ENCODE assay signal across 8 mouse cellular contexts in the genomic region with DNA sequence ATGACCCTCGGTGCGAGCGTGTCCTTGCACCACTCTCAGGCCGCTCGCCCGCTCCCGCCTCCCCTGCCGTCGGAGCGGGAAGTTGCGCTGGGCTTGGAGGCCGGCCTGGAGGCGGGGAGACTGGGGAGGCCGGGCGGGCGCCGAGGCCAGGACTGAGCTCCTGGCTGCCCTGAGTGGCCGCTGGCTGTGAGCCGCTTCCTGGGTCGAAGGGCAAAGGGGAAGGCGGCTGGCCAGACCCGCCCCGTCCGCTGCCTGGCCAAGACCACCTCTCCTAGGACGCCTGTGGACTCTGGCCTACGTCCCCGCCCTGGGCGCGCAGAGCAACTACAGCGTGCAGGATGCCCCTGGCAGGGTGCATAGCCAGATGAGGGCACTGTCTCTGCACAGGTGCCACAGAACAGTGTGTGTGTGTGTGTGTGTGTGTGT. TPM values are rescaled to one million over a fixed set of nuclear protein-coding genes. Genes with fewer than 3 reads are reported as not detected.
A peak's percentile ranks its signal among the peaks of the same experiment; 100 is the strongest.
DNase-seq lines count a peak whose midpoint lies in the region; ATAC-seq and TF ChIP-seq lines count a peak whose summit lies in the region.

No protein-coding gene starts in this region.

- peak overlapping the region; percentile 61 for H3K9ac ChIP-seq in neural tube, embryonic 15.5 days (replicated peaks)

- peak overlapping the region; percentile 77 for H3K4me2 ChIP-seq in neural tube, embryonic 15.5 days

- TF ChIP-seq CTCF in lung, adult 2 months (IDR thresholded peaks at IDR 0.05; ENCODE audit: insufficient read depth, low read length), result no peak

- no peaks in the 10 kb centered on the region; the same call in 1 of the 2 replicates for H3K27me3 ChIP-seq in hindbrain, embryonic 10.5 days (ENCODE audit: insufficient read depth, poor library complexity, severe bottlenecking)
- no peaks in the 10 kb centered on the region; the same call in 1 of the 2 replicates for H3K27me3 ChIP-seq in neural tube, embryonic 15.5 days (replicated peaks)

- TF ChIP-seq POLR2A in lung, adult 2 months (IDR thresholded peaks at IDR 0.05; ENCODE audit: borderline replicate concordance, extremely low read depth, low read depth, low read length), result peak; percentile 39; the same call in 1 of the 2 replicates

- H3K9me3 ChIP-seq in hindbrain, embryonic 10.5 days, result no peaks in the 10 kb centered on the region
- no peaks in the 10 kb centered on the region for H3K9me3 ChIP-seq in neural tube, embryonic 15.5 days (replicated peaks)

- DNase-seq in Muller cell, postnatal 12 days (ENCODE audit: inconsistent ontology term), result peak; percentile 91
- peak; percentile 38 for DNase-seq in cerebellum, adult 8-10 months
- DNase-seq in frontal cortex, adult 2 months (ENCODE audit: extremely low spot score in 1 of 2, low spot score in 1 of 2), result peak; percentile 33 to 46
- peak; percentile 89 for DNase-seq in hindbrain, embryonic 10.5 days (ENCODE audit: low spot score)
- peak; percentile 47 for DNase-seq in layer of hippocampus, adult 9-10 months (ENCODE audit: low spot score)
- DNase-seq in lung, adult 2 months, result peak; percentile 89
- peak; percentile 45 for DNase-seq in urinary bladder, postnatal 10 days (ENCODE audit: low spot score)

- WGBS in hindbrain, embryonic 10.5 days, result under 1% methylated on average over 30 of the region's 30 CpGs
- 3% methylated on average over 30 of the region's 30 CpGs for WGBS in lung, adult 2 months
- 1% methylated on average over 30 of the region's 30 CpGs for WGBS in neural tube, embryonic 15.5 days

- peak overlapping the region; percentile 95 for H3K4me3 ChIP-seq in hindbrain, embryonic 10.5 days
- peak overlapping the region; percentile 81 for H3K4me3 ChIP-seq in lung, adult 2 months (replicated peaks; ENCODE audit: extremely low read depth, low read depth, low read length)
- peak overlapping the region; percentile 66 for H3K4me3 ChIP-seq in neural tube, embryonic 15.5 days (replicated peaks)

- peaks cover 10% of the 10 kb centered on the region for H3K36me3 ChIP-seq in hindbrain, embryonic 10.5 days
- H3K36me3 ChIP-seq in neural tube, embryonic 15.5 days, result no peaks in the 10 kb centered on the region

- ATAC-seq in neural tube, embryonic 15.5 days (ENCODE audit: low FRiP score), result peak; percentile 57

- H3K4me1 ChIP-seq in hindbrain, embryonic 10.5 days (replicated peaks), result peaks cover 80% of the 10 kb centered on the region
- peaks cover 10% of the 10 kb centered on the region for H3K4me1 ChIP-seq in lung, adult 2 months (ENCODE audit: control insufficient read depth, insufficient read depth, low read length)
- peaks cover 57% of the 10 kb centered on the region for H3K4me1 ChIP-seq in neural tube, embryonic 15.5 days

- H3K27ac ChIP-seq in hindbrain, embryonic 10.5 days, result peak overlapping the region; percentile 97
- peak overlapping the region; percentile 87 for H3K27ac ChIP-seq in neural tube, embryonic 15.5 days (replicated peaks)

RNA-seq across cellular contexts. Expression of gene Fignl2, which starts 0.4 kb away (rescaled TPM):
- 1.2 and 1.3 TPM in 2 replicates for polyA plus RNA-seq in frontal cortex, adult 2 months (2012; rRNA removed)
- 1.4 TPM in 2 replicates for polyA plus RNA-seq in hindbrain, embryonic 10.5 days (2016; fragmentation: Nextera tagmentation; extraction: Ambion mirVana)
- 9.3 and 10.6 TPM in 2 replicates for polyA plus RNA-seq in lung, adult 2 months (2012; rRNA removed)
- polyA plus RNA-seq in neural tube, embryonic 15.5 days (2015; fragmentation: Nextera tagmentation; extraction: Ambion mirVana), result 0.20 and 0.22 TPM in 2 replicates

RNA-seq across cellular contexts. Expression of gene Gm47841, which starts 31.5 kb away (rescaled TPM):
- polyA plus RNA-seq in frontal cortex, adult 2 months (2012; rRNA removed), result not detected in 2 replicates
- polyA plus RNA-seq in hindbrain, embryonic 10.5 days (2016; fragmentation: Nextera tagmentation; extraction: Ambion mirVana), result not detected in 2 replicates
- 0.15 and 0.22 TPM in 2 replicates for polyA plus RNA-seq in lung, adult 2 months (2012; rRNA removed)
- polyA plus RNA-seq in neural tube, embryonic 15.5 days (2015; fragmentation: Nextera tagmentation; extraction: Ambion mirVana), result 0.14 TPM in 1 of 2 replicates, not detected in the other

RNA-seq across cellular contexts. Expression of gene Ankrd33, which starts 36.8 kb away (rescaled TPM):
- not detected in 2 replicates for polyA plus RNA-seq in frontal cortex, adult 2 months (2012; rRNA removed)
- polyA plus RNA-seq in hindbrain, embryonic 10.5 days (2016; fragmentation: Nextera tagmentation; extraction: Ambion mirVana), result not detected in 2 replicates
- polyA plus RNA-seq in lung, adult 2 months (2012; rRNA removed), result 0.10 and 0.28 TPM in 2 replicates
- not detected in 2 replicates for polyA plus RNA-seq in neural tube, embryonic 15.5 days (2015; fragmentation: Nextera tagmentation; extraction: Ambion mirVana)

RNA-seq across cellular contexts. Expression of gene Acvrl1, which starts 49.6 kb away (rescaled TPM):
- polyA plus RNA-seq in frontal cortex, adult 2 months (2012; rRNA removed), result 20.7 and 22.4 TPM in 2 replicates
- 8.7 and 10.8 TPM in 2 replicates for polyA plus RNA-seq in hindbrain, embryonic 10.5 days (2016; fragmentation: Nextera tagmentation; extraction: Ambion mirVana)
- polyA plus RNA-seq in lung, adult 2 months (2012; rRNA removed), result 672 and 695 TPM in 2 replicates
- 9.5 and 12.6 TPM in 2 replicates for polyA plus RNA-seq in neural tube, embryonic 15.5 days (2015; fragmentation: Nextera tagmentation; extraction: Ambion mirVana)

Comparison
In these comparisons a context has a peak if more than half of its experiments do, and no peak if none do; other contexts are left out.
1. Peak in every context shown above with its lines: DNase-seq, ATAC-seq, H3K4me3 ChIP-seq and H3K27ac ChIP-seq.
2. DNase-seq: peak in every context shown above with its lines; median percentile 91 in Muller cell, postnatal 12 days; 89 in hindbrain, embryonic 10.5 days; 89 in lung, adult 2 months; 47 in layer of hippocampus, adult 9-10 months; 45 in urinary bladder, postnatal 10 days; 40 in frontal cortex, adult 2 months; 38 in cerebellum, adult 8-10 months.